In genomic region chr7:122972006-122972689, GRCm38 (mm10) we compare ENCODE assay signal across 8 mouse cellular contexts. TPM values are rescaled to one million over a fixed set of nuclear protein-coding genes. Genes with fewer than 3 reads are reported as not detected.
DNase-seq lines count a peak whose midpoint lies in the region; ATAC-seq and TF ChIP-seq lines count a peak whose summit lies in the region.

No protein-coding gene starts in this region.

- no peaks in the 10 kb centered on the region for H3K9me3 ChIP-seq in hindbrain, postnatal 0 days (ENCODE audit: low read length)

- no peak for DNase-seq in layer of hippocampus, adult 2 months (ENCODE audit: low spot score in 2 of 2)
- DNase-seq in layer of hippocampus, postnatal 36 days: no peak
- no peak for DNase-seq in hindbrain, postnatal 0 days (ENCODE audit: low spot score)
- peak; percentile 64 for DNase-seq in naive thymus-derived CD4-positive, alpha-beta T cell, adult 2 months (ENCODE audit: low read depth)
- no peak for DNase-seq in adrenal gland, adult (ENCODE audit: inconsistent age in 2 of 2, low spot score in 1 of 2)
- DNase-seq in ovary, postnatal 14 days (ENCODE audit: low spot score): no peak
- DNase-seq in layer of hippocampus, adult 11-12 months (ENCODE audit: low spot score): no peak

- no peaks in the 10 kb centered on the region for H3K27me3 ChIP-seq in hindbrain, postnatal 0 days (ENCODE audit: insufficient read depth, low read length)

- H3K27ac ChIP-seq in layer of hippocampus, adult 2 months: no peak overlapping the region
- H3K27ac ChIP-seq in bone marrow macrophage, adult 2 months (ENCODE audit: insufficient read depth, low read depth, low read length): no peak overlapping the region
- no peak overlapping the region for H3K27ac ChIP-seq in hindbrain, postnatal 0 days

- no peak overlapping the region; the same call in 1 of the 2 replicates for H3K9ac ChIP-seq in hindbrain, postnatal 0 days (replicated peaks; ENCODE audit: low read length)

- peaks cover 17% of the 10 kb centered on the region for H3K4me1 ChIP-seq in bone marrow macrophage, adult 2 months (ENCODE audit: control insufficient read depth, insufficient read depth, low read length)
- peaks cover 16% of the 10 kb centered on the region; the same call in 1 of the 2 replicates for H3K4me1 ChIP-seq in hindbrain, postnatal 0 days (ENCODE audit: insufficient read depth, low read length)

- no peak for TF ChIP-seq POLR2A in bone marrow macrophage, adult 2 months (IDR thresholded peaks at IDR 0.05; ENCODE audit: borderline replicate concordance, low read depth, low read length)

- H3K4me3 ChIP-seq in layer of hippocampus, adult 2 months: peak overlapping the region; percentile 99
- H3K4me3 ChIP-seq in bone marrow macrophage, adult 2 months (ENCODE audit: insufficient read depth, low read length): peak overlapping the region; percentile 94
- peak overlapping the region; percentile 100 for H3K4me3 ChIP-seq in hindbrain, postnatal 0 days (ENCODE audit: low read length)

- H3K4me2 ChIP-seq in hindbrain, postnatal 0 days (ENCODE audit: low read depth, low read length): peak overlapping the region; percentile 89

- no peaks in the 10 kb centered on the region for H3K36me3 ChIP-seq in hindbrain, postnatal 0 days (ENCODE audit: insufficient read depth, low read length)

- no peak for TF ChIP-seq CTCF in layer of hippocampus, adult 2 months (conservative IDR thresholded peaks at IDR 0.05)
- TF ChIP-seq CTCF in bone marrow macrophage, adult 2 months (IDR thresholded peaks at IDR 0.05; ENCODE audit: low read depth, low read length): no peak
- TF ChIP-seq CTCF in hindbrain, postnatal 0 days (IDR thresholded peaks at IDR 0.05; ENCODE audit: low read depth): no peak

- no peak for ATAC-seq in hindbrain, postnatal 0 days

- 90% methylated on average over 4 of the region's 4 CpGs for WGBS in hindbrain, postnatal 0 days

RNA-seq across cellular contexts. Expression of gene Rbbp6, which starts 6.7 kb away (rescaled TPM):
- total RNA-seq in layer of hippocampus, adult 2 months (2021): 10 to 100 TPM; 70.9 to 78.7 TPM
- 10 to 100 TPM; 71.6 to 75.1 TPM for total RNA-seq in layer of hippocampus, postnatal 36 days (2021)
- 53.5 and 55.8 TPM in 2 replicates for polyA plus RNA-seq in bone marrow macrophage, adult 2 months (2012; ENCODE audit: insufficient read depth, insufficient read length, missing spikeins)
- 27.0 and 39.4 TPM in 2 replicates for total RNA-seq in hindbrain, postnatal 0 days (2014; rRNA removed)
- 18.3 and 20.0 TPM in 2 replicates for polyA plus RNA-seq in hindbrain, postnatal 0 days (2015; fragmentation: Nextera tagmentation; extraction: Ambion mirVana)
